Mouse (Mus musculus) spleen, adult 2 months (tissue): ENCODE measurements around the gene Cmklr1.

ENCODE experiments used
- CTCF ChIP-seq: fragments of 200-500 bp; IDR thresholded peaks from 2 replicates; pipeline ENCODE4 v1.5.1; 2011; ENCODE audit warnings: mild to moderate bottlenecking, inconsistent platforms; ENCODE audit not compliant: insufficient read depth, insufficient read length, insufficient replicate concordance; ENCODE audit errors: extremely low read depth
- POLR2A ChIP-seq: fragments of 200-500 bp; IDR thresholded peaks from 2 replicates; pipeline ENCODE4 v1.6.1; 2011; ENCODE audit warnings: low read depth, low read length, inconsistent platforms

DNA sequence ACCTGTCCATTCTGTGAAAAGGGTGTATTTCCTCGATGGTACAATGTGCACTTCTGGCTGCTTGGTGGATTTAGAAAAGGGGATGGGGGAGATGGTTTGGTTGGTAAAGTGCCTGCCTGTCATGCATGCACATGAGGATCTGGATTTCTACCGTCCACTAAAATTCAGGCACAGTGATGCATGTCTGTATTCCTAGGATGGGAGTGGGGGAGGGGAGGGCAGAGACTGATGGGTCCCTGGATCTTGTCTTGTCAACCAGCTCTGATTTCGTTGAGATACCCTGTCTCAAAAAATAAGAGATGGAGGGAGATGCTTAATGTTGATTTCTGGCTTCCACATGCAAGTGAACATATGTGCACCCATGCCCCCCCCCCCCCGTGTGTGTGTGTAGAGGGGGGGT is 43.8 kb upstream of the Cmklr1 start:
- TF ChIP-seq CTCF (no peak), POLR2A (no peak)
